Mouse (Mus musculus) liver, postnatal 0 days (tissue): ENCODE measurements around the gene 2010111I01Rik.

Experiments
- CTCF ChIP-seq: sonication (generic); IDR thresholded peaks from 2 replicates; pipeline ENCODE4 v1.5.1; 2016; ENCODE audit warnings: antibody characterized with exemption, low read depth
- EP300 ChIP-seq: IDR thresholded peaks from 2 replicates; pipeline ENCODE4 v1.6.1; 2016; ENCODE audit warnings: antibody characterized with exemption, low read depth, mild to moderate bottlenecking

DNA sequence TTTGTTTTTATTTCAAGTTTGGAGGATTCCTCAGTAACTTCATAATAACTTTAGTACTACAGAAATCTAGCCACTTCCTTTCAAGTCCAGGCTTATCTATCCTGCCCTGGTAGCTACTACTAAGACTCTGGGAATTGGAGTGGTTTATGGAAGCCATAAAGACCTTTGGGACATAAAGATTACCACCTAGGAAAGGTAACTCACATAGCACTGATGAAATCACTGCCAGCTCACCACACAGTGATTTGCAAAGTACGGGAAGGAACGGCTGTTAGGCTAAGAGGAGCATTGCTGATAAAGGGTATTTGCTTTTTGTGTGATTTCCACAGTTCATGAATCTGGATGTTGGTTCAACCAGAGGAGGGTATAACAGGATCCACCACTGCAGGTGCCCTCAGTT is 128.2 kb downstream of the 2010111I01Rik start:
- TF ChIP-seq CTCF (no peak), EP300 (no peak)
